Mouse (Mus musculus): ENCODE measurements around the gene Klhl7. TPM values are rescaled to one million over a fixed set of nuclear protein-coding genes. Genes with fewer than 3 reads are reported as not detected.
"Not testable (repeated sequence)": the region's sequence is repeated elsewhere in the genome, so short reads cannot be mapped to it uniquely, and the experiment has no call there.

The Klhl7 gene
- polyA plus RNA-seq, 1 experiment from 2014 or later: 46.6 TPM

DNA sequence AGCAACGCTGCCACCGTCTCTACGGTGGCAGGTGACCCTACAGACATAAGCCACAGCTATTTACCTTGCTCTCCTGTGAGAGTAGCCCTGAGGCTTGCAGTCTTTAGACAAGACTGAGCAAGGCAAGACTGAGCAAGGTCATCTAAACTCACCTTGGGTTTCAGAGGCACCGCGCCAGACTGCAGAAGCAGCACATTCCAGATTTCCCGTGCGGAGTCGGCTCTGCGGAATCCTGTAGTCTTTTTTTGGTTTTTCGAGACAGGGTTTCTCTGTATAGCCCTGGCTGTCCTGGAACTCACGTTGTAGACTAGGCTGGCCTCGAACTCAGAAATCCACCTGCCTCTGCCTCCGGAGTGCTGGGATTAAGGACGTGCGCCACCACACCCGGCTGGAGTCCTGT is 14.2 kb upstream of the Klhl7 start:
- H3K36me3 ChIP-seq (ENCODE audit: control insufficient read depth, insufficient read depth, low read length): no peaks in the 10 kb centered on the region
- no peaks in the 10 kb centered on the region for H3K4me1 ChIP-seq (replicated peaks; ENCODE audit: control insufficient read depth, insufficient read depth, low read length)
- H3K4me2 ChIP-seq (ENCODE audit: low read length): no peak overlapping the region
- no peaks in the 10 kb centered on the region for H3K9me3 ChIP-seq (ENCODE audit: control insufficient read depth, low read length)
- H3K4me3 ChIP-seq (ENCODE audit: low read depth, low read length): no peak overlapping the region
- 89% methylated on average over 16 of the region's 16 CpGs for WGBS
- no peaks in the 10 kb centered on the region for H3K27me3 ChIP-seq (replicated peaks; ENCODE audit: control insufficient read depth, insufficient read depth, low read length)
- H3K9ac ChIP-seq (ENCODE audit: low read length): no peak overlapping the region
- no peak overlapping the region for H3K27ac ChIP-seq (ENCODE audit: low read depth)
- peak; percentile 25 for DNase-seq (ENCODE audit: low spot score)
- no peak for ATAC-seq (replicated peaks; ENCODE audit: low FRiP score, low TSS enrichment, low read depth)

DNA sequence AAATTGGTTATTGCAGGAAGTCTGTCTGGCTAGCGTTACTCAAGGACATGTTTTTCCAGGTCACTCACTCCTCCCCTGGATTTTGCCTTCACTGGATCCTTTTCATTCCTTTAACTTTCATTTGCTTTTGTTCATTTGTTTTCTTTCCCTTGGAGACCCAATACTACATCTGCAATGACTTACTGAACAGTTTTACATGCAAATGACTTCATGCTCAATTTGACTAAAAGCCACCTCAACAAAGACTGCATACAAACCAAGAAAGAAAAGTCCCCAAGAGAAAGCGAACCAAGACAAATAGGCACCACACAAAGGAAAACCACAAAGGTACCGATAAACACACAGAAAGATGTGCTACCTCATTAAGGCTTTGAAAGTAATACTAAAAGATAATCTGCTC is 13.5 kb upstream of the Klhl7 start:
- Histone ChIP-seq H3K9me3 (ENCODE audit: control insufficient read depth, low read length) (no peaks in the 10 kb centered on the region), H3K27ac (ENCODE audit: low read depth) (no peak overlapping the region), H3K4me3 (ENCODE audit: low read depth, low read length) (no peak overlapping the region), H3K27me3 (replicated peaks; ENCODE audit: control insufficient read depth, insufficient read depth, low read length) (no peaks in the 10 kb centered on the region), H3K4me1 (replicated peaks; ENCODE audit: control insufficient read depth, insufficient read depth, low read length) (no peaks in the 10 kb centered on the region), H3K36me3 (ENCODE audit: control insufficient read depth, insufficient read depth, low read length) (no peaks in the 10 kb centered on the region), H3K4me2 (ENCODE audit: low read length) (no peak overlapping the region), H3K9ac (ENCODE audit: low read length) (no peak overlapping the region)
- ATAC-seq (replicated peaks; ENCODE audit: low FRiP score, low TSS enrichment, low read depth): no peak
- DNase-seq (ENCODE audit: low spot score): peak; percentile 32
- 75% methylated on average over 3 of the region's 3 CpGs for WGBS

DNA sequence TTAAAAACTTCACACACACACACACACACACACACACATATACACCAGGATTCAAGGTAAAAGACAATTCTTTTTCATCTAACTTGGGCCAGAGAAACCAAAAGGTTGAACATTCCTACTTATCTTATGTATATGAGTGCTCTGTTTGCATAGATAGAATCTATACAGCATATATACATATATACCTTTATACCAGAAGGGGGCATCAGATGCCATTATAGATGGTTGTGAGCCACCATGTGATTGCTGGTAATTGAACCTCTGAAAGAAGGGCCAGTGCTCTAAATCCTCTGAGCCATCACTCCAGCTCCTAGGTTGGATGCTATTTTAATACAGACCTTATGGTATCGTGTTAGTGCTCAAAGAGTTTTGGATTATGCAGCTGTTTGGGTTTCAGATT is 12.0 kb upstream of the Klhl7 start:
- Histone ChIP-seq H3K27me3 (replicated peaks; ENCODE audit: control insufficient read depth, insufficient read depth, low read length) (no peaks in the 10 kb centered on the region), H3K4me2 (ENCODE audit: low read length) (no peak overlapping the region), H3K27ac (ENCODE audit: low read depth) (no peak overlapping the region), H3K9ac (ENCODE audit: low read length) (no peak overlapping the region), H3K9me3 (ENCODE audit: control insufficient read depth, low read length) (no peaks in the 10 kb centered on the region), H3K36me3 (ENCODE audit: control insufficient read depth, insufficient read depth, low read length) (no peaks in the 10 kb centered on the region), H3K4me3 (ENCODE audit: low read depth, low read length) (no peak overlapping the region), H3K4me1 (replicated peaks; ENCODE audit: control insufficient read depth, insufficient read depth, low read length) (no peaks in the 10 kb centered on the region)
- ATAC-seq (replicated peaks; ENCODE audit: low FRiP score, low TSS enrichment, low read depth) (no peak), DNase-seq (ENCODE audit: low spot score) (peak; percentile 7)
- WGBS: 82% methylated on average over 1 of the region's 1 CpGs

DNA sequence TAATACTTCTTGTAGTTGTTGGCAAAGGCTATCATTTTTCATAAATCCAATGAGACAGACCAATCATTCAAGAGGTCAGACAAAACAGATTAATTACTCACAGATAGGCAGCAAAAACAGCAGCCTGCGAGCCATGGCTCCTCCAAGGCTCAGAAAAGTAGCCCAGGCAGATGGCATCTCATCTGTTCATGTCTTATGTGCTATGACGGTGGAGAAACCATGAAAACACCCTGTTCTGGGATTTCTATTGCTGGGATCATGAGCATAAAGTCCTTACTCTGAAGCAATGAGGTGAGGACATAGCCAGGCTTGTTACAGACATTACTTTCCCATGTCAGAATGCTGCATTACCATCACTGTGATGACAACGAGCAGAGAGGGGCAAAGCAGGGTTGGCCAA is 7.9 kb upstream of the Klhl7 start:
- Histone ChIP-seq H3K4me2 (ENCODE audit: low read length) (no peak overlapping the region), H3K9me3 (ENCODE audit: control insufficient read depth, low read length) (no peaks in the 10 kb centered on the region), H3K27ac (ENCODE audit: low read depth) (no peak overlapping the region), H3K27me3 (replicated peaks; ENCODE audit: control insufficient read depth, insufficient read depth, low read length) (no peaks in the 10 kb centered on the region), H3K9ac (ENCODE audit: low read length) (no peak overlapping the region), H3K36me3 (ENCODE audit: control insufficient read depth, insufficient read depth, low read length) (no peaks in the 10 kb centered on the region), H3K4me3 (ENCODE audit: low read depth, low read length) (no peak overlapping the region), H3K4me1 (replicated peaks; ENCODE audit: control insufficient read depth, insufficient read depth, low read length) (no peaks in the 10 kb centered on the region)
- WGBS: 69% methylated on average over 3 of the region's 3 CpGs
- ATAC-seq (replicated peaks; ENCODE audit: low FRiP score, low TSS enrichment, low read depth) (no peak), DNase-seq (ENCODE audit: low spot score) (peak; percentile 13)

DNA sequence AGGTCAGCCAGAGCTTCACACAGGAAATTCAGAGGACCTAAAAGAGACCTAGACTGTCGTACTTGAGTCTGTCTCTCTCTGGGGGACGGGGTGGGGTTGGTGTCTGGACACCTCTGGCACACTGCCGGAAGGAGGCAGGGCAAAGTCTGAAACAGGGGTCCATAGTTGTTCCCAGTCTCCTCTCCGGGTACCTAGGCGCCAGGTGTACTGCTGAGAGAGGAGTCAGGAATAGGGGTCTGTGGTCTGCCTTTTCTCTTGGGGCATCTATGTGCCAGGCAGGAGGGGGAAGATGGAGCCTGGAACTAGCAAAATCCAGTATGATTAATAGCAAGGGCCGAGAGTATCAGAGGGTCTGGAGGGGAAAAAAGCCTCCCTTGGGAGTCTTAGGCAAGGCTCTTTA is 5.0 kb upstream of the Klhl7 start:
- H3K27ac ChIP-seq (ENCODE audit: low read depth): no peak overlapping the region
- H3K4me1 ChIP-seq (replicated peaks; ENCODE audit: control insufficient read depth, insufficient read depth, low read length): peaks cover 3% of the 10 kb centered on the region; the same call in 1 of the 2 replicates
- no peak overlapping the region for H3K9ac ChIP-seq (ENCODE audit: low read length)
- ATAC-seq (replicated peaks; ENCODE audit: low FRiP score, low TSS enrichment, low read depth) (no peak), DNase-seq (ENCODE audit: low spot score) (no peak)
- no peak overlapping the region for H3K4me2 ChIP-seq (ENCODE audit: low read length)
- H3K27me3 ChIP-seq (replicated peaks; ENCODE audit: control insufficient read depth, insufficient read depth, low read length): no peaks in the 10 kb centered on the region
- no peaks in the 10 kb centered on the region for H3K36me3 ChIP-seq (ENCODE audit: control insufficient read depth, insufficient read depth, low read length)
- WGBS: 76% methylated on average over 6 of the region's 6 CpGs
- no peaks in the 10 kb centered on the region for H3K9me3 ChIP-seq (ENCODE audit: control insufficient read depth, low read length)
- H3K4me3 ChIP-seq (ENCODE audit: low read depth, low read length): no peak overlapping the region

DNA sequence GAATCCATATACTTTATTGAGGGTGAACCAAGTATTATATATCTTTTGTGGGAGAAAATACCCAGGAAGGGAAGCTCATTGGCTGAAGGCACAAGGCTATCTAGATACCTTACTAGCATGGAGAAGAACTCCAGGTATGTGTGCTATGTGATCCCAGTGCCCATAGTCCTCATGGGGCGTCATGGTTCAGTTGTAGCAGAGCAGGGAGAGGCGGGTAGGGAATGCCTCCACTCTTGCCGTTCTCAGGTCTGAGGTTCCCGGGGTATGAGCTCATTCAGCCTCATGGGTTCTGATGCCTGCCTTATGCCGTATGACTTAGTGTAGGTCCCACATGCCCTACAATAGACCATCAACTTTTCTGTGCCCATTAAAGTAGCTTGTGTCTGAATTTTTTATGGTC is 4.5 kb upstream of the Klhl7 start:
- H3K9ac ChIP-seq (ENCODE audit: low read length): no peak overlapping the region
- no peak overlapping the region for H3K4me2 ChIP-seq (ENCODE audit: low read length)
- H3K4me3 ChIP-seq (ENCODE audit: low read depth, low read length): no peak overlapping the region
- no peaks in the 10 kb centered on the region for H3K36me3 ChIP-seq (ENCODE audit: control insufficient read depth, insufficient read depth, low read length)
- no peaks in the 10 kb centered on the region for H3K9me3 ChIP-seq (ENCODE audit: control insufficient read depth, low read length)
- H3K4me1 ChIP-seq (replicated peaks; ENCODE audit: control insufficient read depth, insufficient read depth, low read length): peaks cover 3% of the 10 kb centered on the region; the same call in 1 of the 2 replicates
- DNase-seq (ENCODE audit: low spot score) (peak; percentile 15), ATAC-seq (replicated peaks; ENCODE audit: low FRiP score, low TSS enrichment, low read depth) (no peak)
- no peaks in the 10 kb centered on the region for H3K27me3 ChIP-seq (replicated peaks; ENCODE audit: control insufficient read depth, insufficient read depth, low read length)
- WGBS: 80% methylated on average over 5 of the region's 5 CpGs
- H3K27ac ChIP-seq (ENCODE audit: low read depth): no peak overlapping the region

DNA sequence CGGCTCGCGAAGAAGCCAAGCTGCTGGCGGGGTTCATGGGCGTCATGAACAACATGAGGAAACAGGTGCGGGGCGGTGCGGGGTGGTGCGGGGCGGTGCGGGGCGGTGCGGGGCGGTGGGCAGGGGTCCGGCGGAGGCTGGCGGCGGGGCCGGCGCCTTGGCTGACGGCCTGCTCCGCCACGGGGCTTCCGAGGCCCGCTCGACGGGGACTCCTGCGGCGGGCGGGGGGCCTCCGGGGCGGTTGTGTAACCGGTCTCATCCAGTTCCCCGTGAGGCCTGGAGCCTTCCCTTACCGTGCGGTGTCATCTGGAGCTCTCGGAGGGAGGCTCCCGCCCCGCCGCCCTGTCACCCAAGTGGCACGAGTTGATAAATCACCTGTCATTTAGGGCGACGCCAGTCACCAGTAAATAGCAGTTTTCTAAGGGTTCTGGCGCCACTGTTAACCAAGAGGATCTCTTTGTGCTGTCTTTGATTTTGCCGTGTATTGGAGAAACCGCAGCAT is 456 bp downstream of the Klhl7 start:
- peak overlapping the region; percentile 85 for H3K9ac ChIP-seq (ENCODE audit: low read length)
- H3K36me3 ChIP-seq (ENCODE audit: control insufficient read depth, insufficient read depth, low read length): no peaks in the 10 kb centered on the region
- DNase-seq (ENCODE audit: low spot score) (peak; percentile 85), ATAC-seq (replicated peaks; ENCODE audit: low FRiP score, low TSS enrichment, low read depth) (peak; percentile 91)
- H3K9me3 ChIP-seq (ENCODE audit: control insufficient read depth, low read length): no peaks in the 10 kb centered on the region
- H3K27ac ChIP-seq (ENCODE audit: low read depth): peak overlapping the region; percentile 91
- peak overlapping the region; percentile 68 for H3K4me2 ChIP-seq (ENCODE audit: low read length)
- peaks cover 3% of the 10 kb centered on the region; the same call in 1 of the 2 replicates for H3K4me1 ChIP-seq (replicated peaks; ENCODE audit: control insufficient read depth, insufficient read depth, low read length)
- H3K27me3 ChIP-seq (replicated peaks; ENCODE audit: control insufficient read depth, insufficient read depth, low read length): no peaks in the 10 kb centered on the region
- H3K4me3 ChIP-seq (ENCODE audit: low read depth, low read length): peak overlapping the region; percentile 78
- WGBS: under 1% methylated on average over 30 of the region's 46 CpGs

DNA sequence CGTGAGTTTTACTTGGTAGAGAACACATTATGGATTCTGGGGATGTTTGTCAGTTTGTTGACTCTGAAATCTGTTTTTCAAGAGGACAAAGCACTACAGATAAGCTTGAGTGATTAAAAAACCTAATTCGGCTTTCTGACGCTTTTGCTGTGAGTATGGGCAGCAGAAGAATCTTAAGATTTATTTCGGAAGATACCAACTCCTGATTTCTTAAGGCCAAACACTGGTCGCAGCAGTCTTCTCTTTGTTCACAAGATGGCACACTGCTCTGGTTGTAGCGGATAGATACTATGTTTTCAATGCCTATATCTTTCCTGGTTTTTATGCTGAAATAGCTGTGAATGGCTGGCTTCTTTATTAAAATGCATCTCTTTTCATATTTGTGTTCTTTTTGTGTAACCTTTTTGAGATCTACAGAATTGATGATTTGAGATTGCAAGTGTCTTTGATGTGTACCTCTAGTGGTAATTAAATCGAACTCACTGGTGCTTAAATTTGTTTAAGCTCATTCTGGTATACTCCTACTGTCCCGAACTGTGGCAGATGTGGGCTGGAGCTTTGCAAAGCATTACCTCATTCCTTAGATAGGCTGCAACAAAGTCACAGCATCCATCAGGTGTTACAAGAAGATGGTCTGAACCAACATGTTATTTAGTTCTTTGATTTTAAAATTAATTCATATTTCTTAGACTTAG is 1.2 kb downstream of the Klhl7 start:
- no peak for DNase-seq (ENCODE audit: low spot score)
- Histone ChIP-seq H3K4me3 (ENCODE audit: low read depth, low read length) (peak overlapping the region; percentile 78), H3K9me3 (ENCODE audit: control insufficient read depth, low read length) (no peaks in the 10 kb centered on the region), H3K4me1 (replicated peaks; ENCODE audit: control insufficient read depth, insufficient read depth, low read length) (peaks cover 3% of the 10 kb centered on the region; the same call in 1 of the 2 replicates), H3K4me2 (ENCODE audit: low read length) (peak overlapping the region; percentile 68), H3K9ac (ENCODE audit: low read length) (peak overlapping the region; percentile 85), H3K27me3 (replicated peaks; ENCODE audit: control insufficient read depth, insufficient read depth, low read length) (no peaks in the 10 kb centered on the region), H3K36me3 (ENCODE audit: control insufficient read depth, insufficient read depth, low read length) (no peaks in the 10 kb centered on the region), H3K27ac (ENCODE audit: low read depth) (peak overlapping the region; percentile 91)
- 5% methylated on average over 8 of the region's 8 CpGs for WGBS
- ATAC-seq (replicated peaks; ENCODE audit: low FRiP score, low TSS enrichment, low read depth): no peak

DNA sequence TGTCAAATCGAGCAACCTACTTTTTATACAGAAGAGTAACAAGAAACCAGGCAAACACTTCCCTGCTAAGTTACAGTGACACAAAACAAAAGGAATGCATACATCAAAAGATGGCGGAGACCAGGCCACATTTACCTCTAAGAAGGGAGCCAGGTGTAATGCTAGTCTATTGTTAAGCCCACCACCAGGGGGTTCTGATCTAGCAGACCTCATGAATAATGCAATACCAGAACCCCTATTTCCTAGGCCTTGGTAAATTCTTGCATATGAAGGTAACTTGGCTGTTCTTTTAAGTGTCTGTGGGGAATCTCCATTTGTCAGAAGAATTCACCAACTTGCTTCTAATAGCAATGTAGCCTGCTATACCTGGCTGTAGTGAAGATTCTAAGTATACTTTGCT is 2.8 kb downstream of the Klhl7 start:
- H3K9ac ChIP-seq (ENCODE audit: low read length); H3K4me1 ChIP-seq (replicated peaks; ENCODE audit: control insufficient read depth, insufficient read depth, low read length); H3K27me3 ChIP-seq (replicated peaks; ENCODE audit: control insufficient read depth, insufficient read depth, low read length); DNase-seq (ENCODE audit: low spot score); H3K27ac ChIP-seq (ENCODE audit: low read depth); H3K4me3 ChIP-seq (ENCODE audit: low read depth, low read length); H3K36me3 ChIP-seq (ENCODE audit: control insufficient read depth, insufficient read depth, low read length); ATAC-seq (replicated peaks; ENCODE audit: low FRiP score, low TSS enrichment, low read depth); H3K4me2 ChIP-seq (ENCODE audit: low read length); H3K9me3 ChIP-seq (ENCODE audit: control insufficient read depth, low read length): not testable (repeated sequence)
- WGBS: 61% methylated on average over 2 of the region's 2 CpGs

Data from intestine, embryonic 14.5 days (tissue).